Mouse (Mus musculus): ENCODE results near the gene Slc29a1. TPM values are rescaled to one million over a fixed set of nuclear protein-coding genes. Genes with fewer than 3 reads are reported as not detected.

The Slc29a1 gene
- polyA plus RNA-seq, 2 experiments = 103 to 122 TPM

- DNase-seq (ENCODE audit: low spot score) (no peak), ATAC-seq (ENCODE audit: low FRiP score, low read depth) (no peak)
- 11% methylated on average over 46 of the region's 46 CpGs for WGBS
- peak overlapping the region; percentile 26 for H3K4me3 ChIP-seq (replicated peaks; ENCODE audit: low read length)
- peaks cover 15% of the 10 kb centered on the region; the same call in 1 of the 2 replicates for H3K36me3 ChIP-seq (ENCODE audit: control insufficient read depth, insufficient read depth, low read length)
- H3K4me1 ChIP-seq (ENCODE audit: control insufficient read depth, insufficient read depth, low read length) = peaks cover 4% of the 10 kb centered on the region; the same call in 1 of the 2 replicates
- TF ChIP-seq POLR2A (IDR thresholded peaks at IDR 0.05; ENCODE audit: borderline replicate concordance, extremely low read depth, insufficient read depth, insufficient read length) = no peak
- H3K9ac ChIP-seq (ENCODE audit: low read depth, low read length, severe bottlenecking) = no peak overlapping the region
- H3K27ac ChIP-seq (replicated peaks; ENCODE audit: low read depth, low read length) = no peak overlapping the region
- H3K27me3 ChIP-seq (ENCODE audit: control insufficient read depth, insufficient read depth, low read length) = peaks cover 45% of the 10 kb centered on the region
- no peaks in the 10 kb centered on the region for H3K9me3 ChIP-seq (ENCODE audit: control insufficient read depth, low read length)
- peak overlapping the region; percentile 28 for H3K4me2 ChIP-seq (replicated peaks; ENCODE audit: low read depth, low read length, severe bottlenecking)
Measured at GRCm38 (mm10) chr17:45544873-45545277, 54.5 kb downstream of the Slc29a1 start.

- DNase-seq (ENCODE audit: low spot score) = no peak
- Histone ChIP-seq H3K36me3 (ENCODE audit: control insufficient read depth, insufficient read depth, low read length) (peaks cover 15% of the 10 kb centered on the region; the same call in 1 of the 2 replicates), H3K4me2 (replicated peaks; ENCODE audit: low read depth, low read length, severe bottlenecking) (no peak overlapping the region), H3K9ac (ENCODE audit: low read depth, low read length, severe bottlenecking) (no peak overlapping the region), H3K4me3 (replicated peaks; ENCODE audit: low read length) (no peak overlapping the region), H3K27ac (replicated peaks; ENCODE audit: low read depth, low read length) (no peak overlapping the region), H3K9me3 (ENCODE audit: control insufficient read depth, low read length) (no peaks in the 10 kb centered on the region), H3K4me1 (ENCODE audit: control insufficient read depth, insufficient read depth, low read length) (peaks cover 4% of the 10 kb centered on the region; the same call in 1 of the 2 replicates), H3K27me3 (ENCODE audit: control insufficient read depth, insufficient read depth, low read length) (peaks cover 45% of the 10 kb centered on the region)
- 17% methylated on average over 24 of the region's 24 CpGs for WGBS
- no peak for TF ChIP-seq POLR2A (IDR thresholded peaks at IDR 0.05; ENCODE audit: borderline replicate concordance, extremely low read depth, insufficient read depth, insufficient read length)
- ATAC-seq (ENCODE audit: low FRiP score, low read depth) = no peak
Measured at GRCm38 (mm10) chr17:45544001-45544872, 55.2 kb downstream of the Slc29a1 start.

GRCm38 (mm10) chr17:45543115-45543514 is 56.3 kb downstream of the Slc29a1 start:
- no peak overlapping the region for H3K27ac ChIP-seq (replicated peaks; ENCODE audit: low read depth, low read length)
- ATAC-seq (ENCODE audit: low FRiP score, low read depth) (no peak), DNase-seq (ENCODE audit: low spot score) (no peak)
- no peak overlapping the region for H3K4me3 ChIP-seq (replicated peaks; ENCODE audit: low read length)
- WGBS = 24% methylated on average over 1 of the region's 1 CpGs
- TF ChIP-seq POLR2A (IDR thresholded peaks at IDR 0.05; ENCODE audit: borderline replicate concordance, extremely low read depth, insufficient read depth, insufficient read length) = no peak
- no peaks in the 10 kb centered on the region for H3K9me3 ChIP-seq (ENCODE audit: control insufficient read depth, low read length)
- peaks cover 15% of the 10 kb centered on the region; the same call in 1 of the 2 replicates for H3K36me3 ChIP-seq (ENCODE audit: control insufficient read depth, insufficient read depth, low read length)
- H3K4me1 ChIP-seq (ENCODE audit: control insufficient read depth, insufficient read depth, low read length) = no peaks in the 10 kb centered on the region
- no peak overlapping the region for H3K9ac ChIP-seq (ENCODE audit: low read depth, low read length, severe bottlenecking)
- H3K27me3 ChIP-seq (ENCODE audit: control insufficient read depth, insufficient read depth, low read length) = peaks cover 45% of the 10 kb centered on the region
- no peak overlapping the region for H3K4me2 ChIP-seq (replicated peaks; ENCODE audit: low read depth, low read length, severe bottlenecking)

GRCm38 (mm10) chr17:45542705-45543104 is 56.7 kb downstream of the Slc29a1 start:
- Histone ChIP-seq H3K27me3 (ENCODE audit: control insufficient read depth, insufficient read depth, low read length) (peaks cover 44% of the 10 kb centered on the region), H3K9me3 (ENCODE audit: control insufficient read depth, low read length) (no peaks in the 10 kb centered on the region), H3K36me3 (ENCODE audit: control insufficient read depth, insufficient read depth, low read length) (peaks cover 15% of the 10 kb centered on the region; the same call in 1 of the 2 replicates), H3K4me1 (ENCODE audit: control insufficient read depth, insufficient read depth, low read length) (no peaks in the 10 kb centered on the region), H3K4me2 (replicated peaks; ENCODE audit: low read depth, low read length, severe bottlenecking) (no peak overlapping the region), H3K9ac (ENCODE audit: low read depth, low read length, severe bottlenecking) (no peak overlapping the region), H3K27ac (replicated peaks; ENCODE audit: low read depth, low read length) (no peak overlapping the region), H3K4me3 (replicated peaks; ENCODE audit: low read length) (no peak overlapping the region)
- TF ChIP-seq POLR2A (IDR thresholded peaks at IDR 0.05; ENCODE audit: borderline replicate concordance, extremely low read depth, insufficient read depth, insufficient read length) = no peak
- 90% methylated on average over 2 of the region's 2 CpGs for WGBS
- no peak for DNase-seq (ENCODE audit: low spot score)
- ATAC-seq (ENCODE audit: low FRiP score, low read depth) = no peak

- H3K9me3 ChIP-seq (ENCODE audit: control insufficient read depth, low read length) = no peaks in the 10 kb centered on the region
- H3K27me3 ChIP-seq (ENCODE audit: control insufficient read depth, insufficient read depth, low read length) = peaks cover 38% of the 10 kb centered on the region
- ATAC-seq (ENCODE audit: low FRiP score, low read depth) = no peak
- no peak overlapping the region for H3K27ac ChIP-seq (replicated peaks; ENCODE audit: low read depth, low read length)
- H3K4me2 ChIP-seq (replicated peaks; ENCODE audit: low read depth, low read length, severe bottlenecking) = no peak overlapping the region
- H3K9ac ChIP-seq (ENCODE audit: low read depth, low read length, severe bottlenecking) = no peak overlapping the region
- no peaks in the 10 kb centered on the region for H3K4me1 ChIP-seq (ENCODE audit: control insufficient read depth, insufficient read depth, low read length)
- TF ChIP-seq POLR2A (IDR thresholded peaks at IDR 0.05; ENCODE audit: borderline replicate concordance, extremely low read depth, insufficient read depth, insufficient read length) = no peak
- peaks cover 15% of the 10 kb centered on the region; the same call in 1 of the 2 replicates for H3K36me3 ChIP-seq (ENCODE audit: control insufficient read depth, insufficient read depth, low read length)
- 48% methylated on average over 6 of the region's 6 CpGs for WGBS
- no peak for DNase-seq (ENCODE audit: low spot score)
- no peak overlapping the region for H3K4me3 ChIP-seq (replicated peaks; ENCODE audit: low read length)
Measured at GRCm38 (mm10) chr17:45542129-45542528, 57.3 kb downstream of the Slc29a1 start.

Measured in limb, embryonic 14.5 days (tissue).